Mouse (Mus musculus): ENCODE measurements around the gene Rph3al. TPM values are rescaled to one million over a fixed set of nuclear protein-coding genes. Genes with fewer than 3 reads are reported as not detected.
A peak's percentile ranks its signal among the peaks of the same experiment; 100 is the strongest.

Rph3al gene
- total RNA-seq, 2 experiments from 2014 or later, result 26.2 to 26.7 TPM

- DNase-seq, result no peak
These were observed 33.2 kb downstream of the Rph3al start for GRCm38 (mm10) chr11:75904982-75905381.

- DNase-seq, result no peak
These were observed 33.7 kb downstream of the Rph3al start for GRCm38 (mm10) chr11:75904501-75904900.

GRCm38 (mm10) chr11:75903486-75903885, 34.7 kb downstream of the Rph3al start:
- DNase-seq, result peak; percentile 55

GRCm38 (mm10) chr11:75901339-75901738, 36.9 kb downstream of the Rph3al start:
- no peak for DNase-seq

- DNase-seq, result no peak
These were observed 38.6 kb downstream of the Rph3al start for GRCm38 (mm10) chr11:75899676-75900075.

- DNase-seq, result no peak
These were observed 39.7 kb downstream of the Rph3al start for GRCm38 (mm10) chr11:75898532-75898931.

GRCm38 (mm10) chr11:75894791-75895420, 43.3 kb downstream of the Rph3al start:
- DNase-seq, result no peak

- no peak for DNase-seq
These were observed 44.3 kb downstream of the Rph3al start for GRCm38 (mm10) chr11:75893956-75894355.

- DNase-seq, result no peak
These were observed 50.9 kb downstream of the Rph3al start for GRCm38 (mm10) chr11:75887349-75887748.

- no peak for DNase-seq
These were observed 57.0 kb downstream of the Rph3al start for GRCm38 (mm10) chr11:75881234-75881633.

- peak; percentile 43 for DNase-seq
These were observed 58.2 kb downstream of the Rph3al start for GRCm38 (mm10) chr11:75880064-75880463.

- no peak for DNase-seq
These were observed 59.8 kb downstream of the Rph3al start for GRCm38 (mm10) chr11:75878460-75878859.

GRCm38 (mm10) chr11:75876043-75876780, 62.0 kb downstream of the Rph3al start:
- peak; percentile 25 for DNase-seq

GRCm38 (mm10) chr11:75871688-75872087, 66.5 kb downstream of the Rph3al start:
- no peak for DNase-seq

- DNase-seq, result no peak
These were observed 67.3 kb downstream of the Rph3al start for GRCm38 (mm10) chr11:75870947-75871346.

GRCm38 (mm10) chr11:75870386-75870785, 67.8 kb downstream of the Rph3al start:
- no peak for DNase-seq

- no peak for DNase-seq
These were observed 68.3 kb downstream of the Rph3al start for GRCm38 (mm10) chr11:75869898-75870297.

- DNase-seq, result no peak
These were observed 71.4 kb downstream of the Rph3al start for GRCm38 (mm10) chr11:75866861-75867260.

GRCm38 (mm10) chr11:75865859-75866258, 72.4 kb downstream of the Rph3al start:
- DNase-seq, result no peak

- DNase-seq, result no peak
These were observed 73.0 kb downstream of the Rph3al start for GRCm38 (mm10) chr11:75865253-75865619.

GRCm38 (mm10) chr11:75864529-75865252, 73.5 kb downstream of the Rph3al start:
- DNase-seq, result no peak

GRCm38 (mm10) chr11:75862466-75862865, 75.8 kb downstream of the Rph3al start:
- DNase-seq, result peak; percentile 22

- DNase-seq, result no peak
These were observed 76.6 kb downstream of the Rph3al start for GRCm38 (mm10) chr11:75861653-75862052.
